Mouse (Mus musculus): Measurements from ENCODE around the gene Thsd4.

The Thsd4 gene

DNA sequence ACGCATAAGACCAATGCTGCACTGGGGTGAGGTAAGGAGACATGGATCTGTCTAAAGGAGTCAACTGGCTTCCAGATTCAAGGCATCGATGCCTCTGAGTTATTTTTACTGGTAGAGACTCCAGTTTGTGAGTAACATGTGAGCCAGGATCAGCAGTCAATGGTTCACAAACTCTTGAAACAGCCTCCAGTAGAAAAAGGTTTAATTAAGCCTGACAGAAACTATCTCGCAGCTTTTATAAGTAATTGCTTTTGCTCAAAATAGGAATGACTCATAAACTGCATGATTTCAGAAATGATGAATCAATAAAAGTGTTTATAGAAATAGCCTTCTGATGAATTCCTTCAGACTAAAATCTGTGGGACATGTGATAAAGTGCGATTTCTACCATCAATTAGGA lies 432.4 kb downstream of the Thsd4 start:
- in situ Hi-C loops (cut with MboI, MseI): no loop called here

DNA sequence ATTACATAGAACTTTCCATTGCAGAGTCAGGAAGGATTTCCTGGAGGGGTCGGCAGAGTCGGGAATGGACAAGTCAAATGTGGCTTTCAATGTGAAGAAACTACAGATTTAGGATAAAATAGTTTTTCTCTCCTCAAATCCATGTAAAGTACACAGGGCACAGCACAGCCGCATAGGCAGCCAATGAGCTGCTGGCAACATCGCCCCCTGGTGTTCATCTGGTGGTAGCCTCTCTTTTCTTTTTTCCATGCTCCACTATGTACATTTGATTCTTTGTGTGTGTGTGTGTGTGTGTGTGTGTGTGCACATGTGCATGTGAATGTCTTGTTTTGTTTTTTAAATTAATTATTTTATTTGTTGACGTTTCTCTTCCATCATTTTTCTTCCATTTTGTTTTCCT lies 433.7 kb downstream of the Thsd4 start:
- in situ Hi-C loops (cut with MboI, MseI): no loop called here

DNA sequence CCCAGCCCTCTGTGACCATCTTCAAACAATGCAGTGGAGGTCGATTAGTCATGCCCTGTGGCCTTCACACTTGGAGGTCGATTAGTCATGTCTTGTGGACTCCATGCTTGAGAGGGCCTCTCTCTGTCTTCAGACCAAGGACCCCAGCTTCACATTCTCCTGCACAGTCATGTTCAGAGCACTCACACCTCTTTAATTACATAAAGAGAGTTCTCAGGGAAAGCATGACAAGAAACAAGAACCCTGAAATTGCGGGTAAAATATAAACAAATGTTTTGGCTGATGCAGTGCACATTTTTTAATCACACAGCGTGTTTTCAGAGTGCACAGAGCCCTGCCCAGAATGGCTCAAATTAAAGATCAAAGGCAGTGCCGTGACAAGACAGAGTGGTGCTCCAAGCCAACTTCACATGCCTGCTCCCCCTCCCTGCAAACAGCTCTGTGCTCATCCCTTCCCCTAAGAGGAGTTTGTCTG lies 439.7 kb downstream of the Thsd4 start:
- in situ Hi-C loops (cut with MboI, MseI): no loop called here

DNA sequence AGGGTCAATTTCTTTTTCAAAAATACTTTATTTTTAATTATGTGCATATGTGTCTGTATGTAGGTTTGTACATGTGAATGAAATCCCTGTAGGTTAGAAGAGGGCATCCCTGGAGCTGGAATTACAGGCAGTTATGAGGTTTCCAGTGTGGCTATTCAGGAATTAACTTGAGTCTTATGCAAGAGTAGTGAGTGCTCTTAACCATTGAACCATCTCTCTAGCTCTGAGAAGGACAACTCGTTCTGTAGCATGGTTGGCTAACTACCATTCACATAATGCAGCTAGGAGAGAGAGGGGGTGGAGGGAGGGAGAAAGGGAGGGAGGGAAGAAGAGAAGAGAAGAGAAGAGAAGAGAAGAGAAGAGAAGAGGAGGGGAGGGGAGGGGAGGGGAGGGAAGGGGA lies 444.1 kb downstream of the Thsd4 start:
- in situ Hi-C loops (cut with MboI, MseI): no loop called here

DNA sequence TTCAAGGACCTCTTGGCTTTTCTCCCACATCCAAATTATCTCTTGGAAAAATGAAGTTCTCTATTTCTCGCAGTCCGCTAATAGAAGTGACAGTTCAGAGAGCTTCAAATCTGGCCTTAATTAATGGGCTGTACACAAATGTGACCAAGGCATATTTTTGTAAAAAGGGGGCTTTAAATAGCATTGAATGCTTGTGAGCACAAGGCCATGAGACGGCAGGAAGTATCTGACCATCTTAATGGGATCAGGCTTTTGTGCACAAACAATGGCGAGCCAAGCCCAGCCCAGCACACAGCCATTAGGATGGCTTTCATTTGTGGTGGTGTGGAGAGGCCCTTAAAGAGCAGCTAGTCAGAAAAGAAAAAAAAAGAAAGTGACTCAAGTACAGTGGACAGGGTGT lies 445.4 kb downstream of the Thsd4 start:
- in situ Hi-C loops (cut with MboI, MseI): no loop called here

DNA sequence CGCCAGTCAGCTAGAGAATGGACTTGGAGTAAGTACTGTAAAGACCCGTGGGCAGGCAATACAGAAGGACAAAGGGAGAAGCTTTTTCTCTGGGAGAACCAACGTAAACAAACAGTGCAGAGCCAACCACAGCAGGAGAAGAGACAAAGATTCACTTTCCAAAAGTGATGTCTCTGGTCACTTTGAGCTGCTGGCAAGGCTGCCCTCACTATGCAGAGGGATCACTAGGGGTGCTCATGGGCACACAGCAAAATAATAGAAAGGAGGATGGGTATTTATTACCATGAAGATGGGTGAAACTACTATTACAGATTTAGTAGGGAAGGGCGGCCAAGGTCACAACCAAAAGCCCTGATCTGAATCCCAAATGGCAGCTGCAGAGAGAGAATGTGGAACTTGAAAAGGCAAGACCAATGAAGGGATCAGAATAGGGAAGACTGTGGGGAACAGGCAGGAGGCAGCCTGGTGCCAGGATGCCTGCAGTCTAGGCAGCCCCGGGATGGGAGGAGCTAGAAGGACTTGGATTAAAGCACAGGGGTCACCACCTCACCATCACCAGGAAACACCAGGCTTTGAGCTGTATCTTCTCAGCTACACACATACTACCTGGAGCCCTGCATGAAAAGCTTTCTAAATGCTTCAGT lies 450.1 kb downstream of the Thsd4 start:
- in situ Hi-C loops (cut with MboI, MseI): no loop called here

DNA sequence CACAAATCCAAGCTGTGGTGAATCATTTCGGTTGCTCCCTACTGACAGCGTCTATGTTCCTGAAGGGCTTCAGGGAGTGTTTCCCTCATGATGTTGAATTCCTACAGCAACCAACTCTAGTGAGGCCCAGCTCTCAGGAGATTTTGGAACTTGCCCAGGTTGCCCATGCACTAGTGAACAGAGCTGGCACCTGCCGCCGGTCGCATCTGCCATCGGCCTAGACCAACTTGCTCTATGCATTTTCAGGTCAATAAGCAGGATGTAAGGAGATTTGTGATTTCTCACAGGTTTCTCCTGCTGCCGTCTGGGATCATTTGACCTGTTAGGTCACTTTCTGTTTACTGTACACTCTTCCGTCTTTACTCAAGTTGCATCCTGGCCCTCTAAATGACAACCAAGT lies 454.6 kb downstream of the Thsd4 start:
- in situ Hi-C loops (cut with MboI, MseI): no loop called here

DNA sequence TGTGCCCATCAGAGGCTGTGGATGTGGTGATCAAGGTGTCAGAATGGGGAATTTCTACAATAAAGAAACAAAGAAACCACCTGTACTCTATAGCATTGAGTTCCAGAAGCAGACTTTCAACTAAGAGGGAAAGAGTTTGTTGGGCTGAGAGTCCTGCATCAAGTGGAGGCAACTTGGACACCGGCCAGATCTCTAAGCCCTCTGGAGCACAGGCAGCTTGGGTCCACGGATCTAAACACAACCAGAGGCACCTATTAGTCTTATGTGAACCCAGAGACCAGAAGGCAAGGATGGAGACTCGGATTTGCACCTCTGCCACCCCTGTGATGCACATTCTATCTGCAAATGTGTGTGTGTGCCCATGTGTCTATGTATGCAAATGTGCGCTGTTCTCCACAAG lies 456.7 kb downstream of the Thsd4 start:
- in situ Hi-C loops (cut with MboI, MseI): no loop called here

DNA sequence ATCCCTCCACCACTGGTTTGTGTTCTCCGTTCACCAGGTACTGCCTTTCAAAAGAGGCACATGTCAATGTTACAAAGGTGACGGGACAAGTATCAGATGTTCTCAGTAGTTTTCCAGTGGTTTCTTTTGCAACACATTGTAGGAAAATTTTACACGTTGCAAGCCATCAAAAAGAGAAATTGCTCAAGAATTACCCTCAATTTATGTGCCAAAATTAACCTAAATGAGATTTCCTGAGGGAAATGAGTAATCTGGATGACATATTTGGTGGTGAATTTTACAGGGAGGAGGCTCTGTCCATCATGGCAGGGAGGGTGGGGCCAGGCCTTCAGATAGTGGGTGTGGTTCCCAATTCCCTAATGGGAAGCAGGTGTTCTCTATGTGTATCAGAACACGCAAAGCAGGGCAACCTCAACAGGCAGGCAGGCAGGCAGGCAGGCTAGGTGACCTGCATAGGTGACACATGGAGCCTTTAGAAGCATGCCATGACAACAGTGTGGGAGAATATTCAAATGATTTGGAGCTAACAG lies 458.6 kb downstream of the Thsd4 start:
- in situ Hi-C loops (cut with MboI, MseI): no loop called here

DNA sequence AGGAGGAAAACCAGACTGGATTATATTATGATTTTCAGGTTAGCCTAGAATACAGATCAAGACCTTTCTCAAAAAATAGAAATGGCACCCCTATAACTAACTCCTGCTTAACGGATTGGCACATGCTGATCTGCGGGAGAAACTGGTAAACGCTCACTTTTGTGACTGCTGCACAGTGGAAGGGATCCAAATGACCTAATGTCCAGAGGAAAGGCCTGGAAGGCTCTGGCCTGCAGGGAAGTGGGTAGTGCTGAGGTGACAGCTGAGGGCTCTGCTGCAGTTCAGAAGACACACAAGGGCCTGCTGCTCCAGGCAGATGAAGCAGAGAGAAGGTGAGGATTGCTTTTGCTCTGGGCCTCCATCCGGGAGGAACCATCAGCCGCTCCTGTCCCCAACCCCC lies 465.7 kb downstream of the Thsd4 start:
- in situ Hi-C loops (cut with MboI, MseI): no loop called here

DNA sequence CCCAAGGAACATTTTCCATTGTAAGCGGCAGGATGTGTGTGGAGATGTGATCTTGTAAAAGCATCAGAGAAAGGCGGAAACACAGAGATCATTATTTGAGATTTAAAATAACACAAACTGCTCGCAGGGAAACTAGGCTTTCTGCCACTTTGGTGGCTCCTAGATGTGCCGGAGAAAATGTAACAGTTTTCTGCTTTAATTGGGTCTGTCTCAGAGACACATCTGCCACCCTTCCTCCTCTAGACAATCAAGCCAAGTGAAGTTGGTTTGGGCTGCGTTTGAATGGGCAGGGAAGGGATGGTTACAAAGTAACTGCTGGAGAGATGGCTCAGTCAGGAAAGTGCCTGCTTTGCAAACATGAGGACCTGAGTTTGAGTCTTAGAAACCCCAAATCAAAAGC lies 466.9 kb downstream of the Thsd4 start:
- in situ Hi-C loops (cut with MboI, MseI): no loop called here

DNA sequence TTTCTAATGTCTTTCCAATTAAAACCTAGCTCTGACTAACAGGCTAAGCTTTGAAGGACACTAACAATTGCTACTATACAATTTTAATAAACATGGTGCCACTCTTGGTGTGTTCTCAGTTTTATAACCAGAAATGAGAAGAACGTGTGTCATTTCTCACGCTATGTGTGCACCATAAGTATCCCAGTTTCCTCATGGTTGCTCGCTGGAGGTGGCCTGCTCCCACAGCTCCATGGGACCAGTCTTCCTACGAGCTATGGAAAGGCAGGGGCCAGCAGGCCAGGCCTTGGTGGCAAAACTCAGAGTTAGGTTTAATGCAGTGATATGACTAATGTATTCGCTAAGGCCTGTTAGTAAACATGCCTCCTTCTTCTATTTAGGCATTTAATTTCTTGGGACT lies 468.7 kb downstream of the Thsd4 start:
- in situ Hi-C loops (cut with MboI, MseI): no loop called here

DNA sequence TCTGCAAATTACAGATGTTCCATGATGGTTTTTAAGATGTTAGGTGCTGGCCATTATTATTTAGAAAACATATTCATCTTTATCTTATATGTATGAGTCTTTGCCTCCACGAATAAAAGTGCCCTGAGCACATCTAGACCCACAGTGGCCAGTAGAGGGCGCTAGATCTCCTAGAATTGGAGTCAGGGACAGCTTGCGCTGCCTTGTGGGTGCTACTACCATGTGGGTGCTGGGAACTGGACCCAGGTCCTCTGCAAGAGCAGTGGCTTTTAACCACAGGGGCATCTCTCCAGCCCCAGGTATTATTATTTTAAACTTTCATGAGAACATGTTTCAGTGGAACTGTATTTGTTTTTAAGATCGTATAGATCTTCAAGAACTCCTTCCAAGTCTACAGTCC lies 469.4 kb downstream of the Thsd4 start:
- in situ Hi-C loops (cut with MboI, MseI): no loop called here

DNA sequence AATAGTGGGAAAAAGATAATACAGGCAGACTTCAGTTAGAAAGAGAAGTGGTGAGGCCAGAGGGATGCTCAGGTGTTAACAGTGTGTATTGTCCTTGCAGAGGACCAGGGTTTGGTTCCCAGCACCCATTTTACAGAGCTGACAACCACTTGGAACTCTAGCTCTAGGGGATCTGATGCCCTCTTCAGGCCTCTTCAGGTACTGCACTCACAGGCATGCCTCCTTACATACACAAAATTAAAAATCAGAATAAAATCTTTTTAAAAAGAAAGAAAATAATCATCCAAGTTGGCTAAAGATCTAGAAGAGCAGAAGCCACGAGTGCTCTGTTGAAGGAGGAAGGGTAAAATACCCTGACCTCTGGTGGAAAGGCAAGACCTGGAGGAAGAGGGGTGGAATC lies 478.7 kb downstream of the Thsd4 start:
- in situ Hi-C loops (cut with MboI, MseI): no loop called here

DNA sequence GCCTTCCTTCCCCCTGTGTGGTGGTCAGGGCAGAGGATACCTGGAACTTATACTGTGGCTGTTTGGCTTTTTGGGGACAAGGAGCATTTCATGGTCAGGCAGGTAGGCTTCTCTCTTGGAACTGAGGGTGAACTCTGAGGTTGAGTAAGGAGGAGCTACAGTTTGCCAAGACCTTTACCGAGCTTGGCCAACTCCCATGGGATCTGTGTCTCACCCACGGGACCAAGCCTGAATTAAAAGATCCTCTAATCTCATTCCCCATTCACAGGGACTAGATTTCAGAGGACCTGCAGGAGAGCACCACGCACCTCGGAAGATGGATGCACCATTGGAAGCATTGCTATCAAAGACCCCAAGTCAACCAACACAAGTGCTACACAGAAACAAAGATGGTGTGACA lies 487.0 kb downstream of the Thsd4 start:
- in situ Hi-C loops (cut with MboI, MseI): no loop called here

DNA sequence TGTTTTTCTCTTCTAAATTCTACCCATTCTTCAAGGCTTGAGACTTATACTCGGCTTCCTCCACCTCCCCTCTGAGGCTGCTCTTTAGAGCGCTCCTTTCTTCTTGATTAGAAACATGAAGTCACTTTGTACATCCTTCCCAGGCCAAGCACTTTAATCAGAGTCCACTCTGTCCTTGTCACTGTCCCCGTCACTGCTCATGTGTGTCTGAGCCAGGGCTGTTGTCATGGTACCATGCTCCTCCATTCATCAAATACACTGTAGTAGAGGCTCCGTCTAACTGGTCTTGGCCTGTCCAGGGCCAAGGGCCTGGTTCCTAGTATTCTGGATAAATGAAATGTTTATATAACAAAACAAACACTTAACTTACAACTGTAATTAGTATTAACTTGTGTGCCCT lies 494.6 kb downstream of the Thsd4 start:
- in situ Hi-C loops (cut with MboI, MseI): no loop called here

DNA sequence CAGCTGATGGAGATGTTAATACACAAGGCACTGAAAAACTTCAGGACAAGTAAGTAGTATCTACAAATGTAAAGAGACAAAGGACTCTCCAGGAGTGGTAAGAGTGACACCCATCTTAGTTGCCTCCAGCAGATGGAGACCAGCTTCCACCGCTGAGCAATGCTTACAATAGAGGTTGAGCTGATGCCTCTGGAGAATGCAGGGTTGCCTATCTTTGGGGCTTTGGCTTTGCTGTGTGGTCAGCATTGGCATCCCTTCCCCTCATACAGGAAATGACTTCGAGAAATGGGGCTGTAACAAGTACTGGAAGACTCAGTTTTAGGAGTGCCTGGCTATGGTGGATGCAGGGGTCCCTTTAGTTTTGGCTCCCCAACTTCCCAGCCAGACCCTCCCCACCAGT lies 495.1 kb downstream of the Thsd4 start:
- in situ Hi-C loops (cut with MboI, MseI): no loop called here

DNA sequence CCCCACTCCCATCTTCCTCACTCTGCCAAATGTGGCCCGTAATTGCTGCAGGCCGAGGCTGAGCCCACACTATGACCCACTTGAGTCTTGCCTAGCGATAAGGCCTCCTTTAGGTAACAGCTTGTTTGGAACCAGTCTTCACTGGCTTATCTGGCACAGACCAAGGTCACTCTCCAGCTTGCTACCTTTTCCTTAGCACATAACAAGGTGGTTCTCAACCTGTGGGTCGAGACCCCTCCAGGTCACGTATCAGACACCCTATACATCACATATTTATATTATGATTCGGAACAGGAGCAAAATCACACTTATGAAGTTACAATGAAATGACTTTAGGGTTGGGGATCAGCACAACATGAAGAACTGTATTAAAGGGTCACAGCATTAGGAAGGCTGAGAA lies 495.9 kb downstream of the Thsd4 start:
- in situ Hi-C loops (cut with MboI, MseI): no loop called here

DNA sequence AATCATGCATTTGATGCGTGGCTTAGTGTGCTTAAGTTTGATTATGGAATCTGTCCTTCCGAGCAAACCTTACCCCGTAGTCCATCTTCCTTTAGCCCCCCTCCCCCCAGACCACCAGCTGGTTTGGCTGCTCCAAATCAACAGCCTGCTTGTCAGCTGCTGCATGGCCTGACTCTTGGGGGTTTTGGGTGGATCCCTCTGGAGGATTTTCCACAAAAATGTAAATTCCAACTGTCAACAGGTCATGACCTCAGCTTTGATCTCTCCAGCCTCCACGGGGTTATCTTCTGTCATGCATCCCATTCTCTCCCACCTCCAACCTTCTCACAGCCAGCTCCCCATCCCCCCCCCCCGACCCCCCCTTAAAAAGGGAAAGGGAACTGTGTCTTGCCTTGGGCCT lies 496.9 kb downstream of the Thsd4 start:
- in situ Hi-C loops (cut with MboI, MseI): no loop called here

DNA sequence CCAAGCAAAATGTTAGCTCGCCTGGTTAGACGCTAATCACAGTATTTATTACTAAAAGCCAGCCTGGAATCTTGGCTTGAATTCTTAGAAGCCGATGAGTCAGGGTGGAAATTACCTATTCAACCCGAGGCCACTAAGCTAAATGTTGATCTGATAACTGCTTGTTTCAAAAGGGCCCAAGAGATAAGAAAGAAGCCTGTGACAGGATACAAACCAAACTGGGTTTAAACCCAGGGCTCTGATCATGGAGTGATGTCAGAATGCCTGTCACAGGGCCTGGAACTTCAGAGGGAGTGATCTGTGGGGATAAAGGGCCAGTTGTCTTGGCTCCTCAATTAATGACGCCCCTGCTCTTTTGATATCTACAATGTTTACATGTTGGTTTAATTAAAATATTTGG lies 497.3 kb downstream of the Thsd4 start:
- in situ Hi-C loops (cut with MboI, MseI): no loop called here

DNA sequence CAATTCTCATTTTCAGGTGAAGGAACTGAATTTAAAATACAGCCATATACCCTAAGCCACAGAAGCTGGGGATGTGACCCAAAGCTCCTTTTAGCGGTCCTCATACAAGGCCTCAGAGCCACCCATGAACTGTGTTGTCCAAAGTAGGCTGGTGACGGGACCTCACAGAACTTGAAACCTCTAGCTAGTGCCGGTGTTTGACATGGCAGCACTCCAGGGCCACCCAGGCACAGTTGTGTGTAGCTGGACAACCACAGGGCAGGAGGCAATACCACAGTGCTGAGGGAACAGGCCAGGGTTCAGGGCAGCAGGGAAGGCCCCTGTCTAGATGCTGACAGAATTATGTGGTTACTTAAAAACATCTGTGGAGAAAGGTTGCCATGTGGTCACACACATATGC lies 499.5 kb downstream of the Thsd4 start:
- in situ Hi-C loops (cut with MboI, MseI): no loop called here

DNA sequence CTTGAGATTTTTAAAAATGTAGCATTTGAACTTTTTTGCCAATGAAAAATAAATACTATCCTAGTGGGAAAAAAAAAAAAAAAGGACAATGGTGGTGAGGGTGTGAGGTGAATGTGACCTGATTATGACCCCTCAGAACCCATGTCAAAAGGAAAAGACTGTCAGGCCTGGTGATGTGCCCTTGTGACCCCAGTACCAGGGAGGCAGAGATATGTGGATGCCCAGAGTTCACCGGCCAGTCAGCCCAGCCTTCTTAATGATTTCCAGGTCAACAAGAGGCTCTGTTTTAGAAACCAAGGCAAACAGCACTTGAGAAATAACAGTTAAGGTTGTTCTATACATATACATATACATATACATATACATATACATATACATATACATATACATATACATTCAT lies 501.4 kb downstream of the Thsd4 start:
- in situ Hi-C loops (cut with MboI, MseI): no loop called here

DNA sequence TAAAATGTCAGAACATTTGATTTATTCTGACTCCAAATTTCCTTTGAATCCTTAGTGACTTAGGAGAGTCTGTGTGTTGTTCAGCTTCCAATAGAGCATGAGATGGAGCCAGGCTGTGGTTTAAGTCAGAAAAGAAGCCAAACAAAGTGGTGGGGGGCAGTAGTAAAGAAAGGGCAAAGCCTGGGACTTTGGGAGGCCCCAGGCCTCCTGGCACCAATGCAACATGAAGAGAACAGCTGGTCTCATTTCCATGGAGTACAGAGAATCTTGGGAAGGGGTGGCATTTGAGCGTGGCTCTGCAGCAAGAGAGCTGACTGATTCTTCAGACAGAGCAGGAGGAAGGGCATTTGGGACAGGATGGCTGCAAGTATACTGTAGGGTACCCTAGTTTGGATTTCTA lies 511.6 kb downstream of the Thsd4 start:
- in situ Hi-C loops (cut with MboI, MseI): no loop called here

DNA sequence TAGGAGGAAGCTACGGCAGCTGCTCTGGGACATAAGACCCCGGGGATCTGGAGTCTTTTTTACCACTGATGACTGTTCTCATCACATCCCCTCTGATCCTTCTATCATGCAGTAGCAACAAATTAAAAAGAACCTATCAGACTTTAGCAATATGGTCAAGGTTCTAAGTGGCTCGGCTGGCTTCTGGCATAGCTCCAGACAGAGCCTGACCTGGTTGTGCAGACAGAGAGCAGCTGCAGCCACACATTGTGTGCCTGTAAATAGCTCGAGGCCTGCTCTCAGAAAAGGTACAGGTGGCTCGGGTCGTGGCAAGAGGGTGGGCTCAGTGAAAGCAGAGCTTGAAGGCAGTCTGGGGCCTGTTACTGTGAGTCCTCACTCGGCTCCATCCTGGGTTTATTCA lies 512.9 kb downstream of the Thsd4 start:
- in situ Hi-C loops (cut with MboI, MseI): loop anchor here in 1 of 2 experiments (10.0 kb wide), 1 partner anchor 1824 kb away; no protein-coding TSS in a partner anchor

Measured in T-helper 17 cell (primary cell).